Mouse (Mus musculus) kidney, adult 18-20 months (tissue): ENCODE results near the gene Prr23a1.

Experiments
- DNase-seq: peaks from one replicate; pipeline ENCODE4 v3.0.0; 2021

Prr23a1 gene

GRCm38 (mm10) chr9:98842117-98842516, at the start of gene Prr23a1:
Gene Prr23a1 (plus strand): TSS chr9:98842503.
- DNase-seq: no peak

GRCm38 (mm10) chr9:98799021-98799420, 43.3 kb upstream of the Prr23a1 start:
- DNase-seq: no peak

- no peak for DNase-seq
Observed at GRCm38 (mm10) chr9:98803971-98804370, 38.3 kb upstream of the Prr23a1 start.

- no peak for DNase-seq
Observed at GRCm38 (mm10) chr9:98805511-98805910, 36.8 kb upstream of the Prr23a1 start.

GRCm38 (mm10) chr9:98805934-98806333, 36.4 kb upstream of the Prr23a1 start:
- DNase-seq: no peak

GRCm38 (mm10) chr9:98807631-98808030, 34.7 kb upstream of the Prr23a1 start:
- DNase-seq: no peak

- DNase-seq: peak; percentile 39
Observed at GRCm38 (mm10) chr9:98809526-98809925, 32.8 kb upstream of the Prr23a1 start.

- DNase-seq: no peak
Observed at GRCm38 (mm10) chr9:98816066-98816465, 26.2 kb upstream of the Prr23a1 start.

- no peak for DNase-seq
Observed at GRCm38 (mm10) chr9:98817592-98817991, 24.7 kb upstream of the Prr23a1 start.

- DNase-seq: no peak
Observed at GRCm38 (mm10) chr9:98818971-98819370, 23.3 kb upstream of the Prr23a1 start.

GRCm38 (mm10) chr9:98819481-98819880, 22.8 kb upstream of the Prr23a1 start:
- DNase-seq: no peak

GRCm38 (mm10) chr9:98820461-98820860, 21.8 kb upstream of the Prr23a1 start:
- no peak for DNase-seq

GRCm38 (mm10) chr9:98821067-98821466, 21.2 kb upstream of the Prr23a1 start:
- DNase-seq: no peak

GRCm38 (mm10) chr9:98823805-98824204, 18.5 kb upstream of the Prr23a1 start:
- DNase-seq: no peak

GRCm38 (mm10) chr9:98829508-98829907, 12.8 kb upstream of the Prr23a1 start:
- no peak for DNase-seq

GRCm38 (mm10) chr9:98837537-98838074, 4.7 kb upstream of the Prr23a1 start:
- no peak for DNase-seq

GRCm38 (mm10) chr9:98856210-98856609, 13.9 kb downstream of the Prr23a1 start, which contains the start of gene Prr23a2:
Gene Prr23a2 (plus strand): TSS chr9:98856494.
- no peak for DNase-seq

GRCm38 (mm10) chr9:98863463-98863862, 21.2 kb downstream of the Prr23a1 start:
- DNase-seq: no peak

- DNase-seq: no peak
Observed at GRCm38 (mm10) chr9:98864571-98864970, 22.3 kb downstream of the Prr23a1 start, which contains the start of gene Prr23a3. Gene Prr23a3 (plus strand): TSS chr9:98864767.
